ENCODE assay signal across 10 mouse cellular contexts in the genomic region with DNA sequence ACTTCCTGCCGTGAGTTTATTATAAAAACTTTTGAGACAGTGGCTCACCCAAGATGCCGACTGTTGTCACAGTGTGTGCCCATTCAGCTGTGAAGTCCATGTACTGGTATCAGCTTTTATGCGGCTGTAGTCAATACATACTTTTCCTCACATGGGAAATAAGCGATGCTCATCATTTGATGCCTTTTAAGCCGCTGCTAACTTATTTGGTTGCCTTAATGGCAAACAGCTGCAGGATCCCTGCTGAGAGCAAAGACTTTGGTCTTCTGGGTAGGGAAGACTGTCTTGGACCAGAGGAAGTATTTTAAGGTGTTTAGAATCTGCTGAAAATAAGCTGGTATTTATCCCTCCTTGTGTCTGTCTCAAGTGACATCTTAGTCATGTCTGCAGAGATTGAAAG. TPM values are rescaled to one million over a fixed set of nuclear protein-coding genes. Genes with fewer than 3 reads are reported as not detected.
DNase-seq lines count a peak whose midpoint lies in the region; ATAC-seq lines count a peak whose summit lies in the region.
"Had no signal": no experiment of that assay in that cellular context is flagged by ENCODE, and none has a peak within 500 bp of the region (broad histone marks: within the 10 kb centered on the region; RNA-seq: fewer than 3 reads in every experiment).

No protein-coding gene starts in this region.

- no peak for DNase-seq in heart, postnatal 36 days
- peak; percentile 34 for DNase-seq in embryo, embryonic 10 days (ENCODE audit: low spot score)
- DNase-seq in spleen, adult 12 weeks (ENCODE audit: low spot score) = no peak
- DNase-seq in testis, postnatal 10 days (ENCODE audit: low spot score) = no peak
- DNase-seq in Muller cell, postnatal 12 days (ENCODE audit: inconsistent ontology term) = no peak
- DNase-seq: thymus, adult 18-20 months had no signal

- peaks cover 18% of the 10 kb centered on the region for H3K4me1 ChIP-seq in heart, embryonic 15.5 days (replicated peaks)
- H3K4me1 ChIP-seq in forebrain, embryonic 13.5 days = peaks cover 24% of the 10 kb centered on the region
- peaks cover 22% of the 10 kb centered on the region for H3K4me1 ChIP-seq in limb, embryonic 12.5 days (replicated peaks)

- ATAC-seq in heart, embryonic 15.5 days (replicated peaks; ENCODE audit: insufficient number of reproducible peaks, insufficient read depth, low FRiP score, low read depth) = no peak
- no peak for ATAC-seq in forebrain, embryonic 13.5 days
- no peak for ATAC-seq in limb, embryonic 12.5 days (ENCODE audit: insufficient number of reproducible peaks, insufficient read depth, low FRiP score, low TSS enrichment, low read depth)

- H3K9ac ChIP-seq in heart, embryonic 15.5 days = no peak overlapping the region
- H3K9ac ChIP-seq in forebrain, embryonic 13.5 days = peak overlapping the region; percentile 77; the same call in 1 of the 2 replicates
- no peak overlapping the region for H3K9ac ChIP-seq in limb, embryonic 12.5 days (replicated peaks)
- H3K9ac ChIP-seq: liver, embryonic 14.5 days had no signal

- H3K9me3 ChIP-seq in heart, embryonic 15.5 days (replicated peaks) = no peaks in the 10 kb centered on the region
- H3K9me3 ChIP-seq in forebrain, embryonic 13.5 days (replicated peaks) = no peaks in the 10 kb centered on the region
- no peaks in the 10 kb centered on the region for H3K9me3 ChIP-seq in limb, embryonic 12.5 days

- 67% methylated on average over 5 of the region's 5 CpGs for WGBS in heart, embryonic 15.5 days
- 42% methylated on average over 5 of the region's 5 CpGs for WGBS in forebrain, embryonic 13.5 days
- WGBS in limb, embryonic 12.5 days = 16% methylated on average over 5 of the region's 5 CpGs

- H3K27ac ChIP-seq in heart, embryonic 15.5 days = no peak overlapping the region
- H3K27ac ChIP-seq in forebrain, embryonic 13.5 days = no peak overlapping the region
- no peak overlapping the region for H3K27ac ChIP-seq in limb, embryonic 12.5 days
- H3K27ac ChIP-seq: liver, embryonic 14.5 days had no signal

- peak overlapping the region; percentile 87; the same call in 1 of the 2 replicates for H3K4me2 ChIP-seq in heart, embryonic 15.5 days
- H3K4me2 ChIP-seq in forebrain, embryonic 13.5 days = peak overlapping the region; percentile 91
- H3K4me2 ChIP-seq in limb, embryonic 12.5 days = peak overlapping the region; percentile 93

- H3K4me3 ChIP-seq in heart, embryonic 15.5 days = peak overlapping the region; percentile 57; the same call in 1 of the 2 replicates
- H3K4me3 ChIP-seq in forebrain, embryonic 13.5 days = peak overlapping the region; percentile 68
- peak overlapping the region; percentile 70 for H3K4me3 ChIP-seq in limb, embryonic 12.5 days (replicated peaks)

- intact Hi-C loops in heart, postnatal 36 days (cut with DNase I) = loop anchor here (1.0 to 5.0 kb wide), 2 partner anchors 100 to 471 kb away; no protein-coding TSS in a partner anchor

- no peaks in the 10 kb centered on the region for H3K36me3 ChIP-seq in heart, embryonic 15.5 days
- no peaks in the 10 kb centered on the region for H3K36me3 ChIP-seq in forebrain, embryonic 13.5 days (ENCODE audit: poor library complexity, severe bottlenecking)
- no peaks in the 10 kb centered on the region for H3K36me3 ChIP-seq in limb, embryonic 12.5 days

- H3K27me3 ChIP-seq in heart, embryonic 15.5 days = no peaks in the 10 kb centered on the region
- no peaks in the 10 kb centered on the region for H3K27me3 ChIP-seq in forebrain, embryonic 13.5 days
- H3K27me3 ChIP-seq in limb, embryonic 12.5 days = no peaks in the 10 kb centered on the region

RNA-seq across cellular contexts. Expression of a gene that starts 2.7 kb away (rescaled TPM):
- polyA plus RNA-seq in heart, embryonic 15.5 days (2015; fragmentation: Nextera tagmentation; extraction: Ambion mirVana) = 6.5 and 10.2 TPM in 2 replicates
- total RNA-seq in heart, postnatal 36 days (2021) = 10 to 100 TPM in 1 of 2 experiments, 1 to 10 TPM in 1; 9.2 to 12.6 TPM
- 15.4 and 19.6 TPM in 2 replicates for polyA plus RNA-seq in forebrain, embryonic 13.5 days (2015; fragmentation: Nextera tagmentation; extraction: Ambion mirVana)
- polyA plus RNA-seq in limb, embryonic 12.5 days (2016; fragmentation: Nextera tagmentation; extraction: Ambion mirVana) = 21.6 and 29.4 TPM in 2 replicates
